ENCODE assay signal across 8 mouse cellular contexts in genomic region chr4:133015710-133016651, GRCm38 (mm10). TPM values are rescaled to one million over a fixed set of nuclear protein-coding genes. Genes with fewer than 3 reads are reported as not detected.
DNase-seq lines count a peak whose midpoint lies in the region; ATAC-seq and TF ChIP-seq lines count a peak whose summit lies in the region.

No protein-coding gene starts in this region.

- no peaks in the 10 kb centered on the region; the same call in 1 of the 2 replicates for H3K36me3 ChIP-seq in hindbrain, postnatal 0 days (ENCODE audit: insufficient read depth, low read length)
- no peaks in the 10 kb centered on the region for H3K36me3 ChIP-seq in neural tube, embryonic 14.5 days (ENCODE audit: control insufficient read depth, insufficient read depth, low read length)

- H3K4me1 ChIP-seq in hindbrain, postnatal 0 days (ENCODE audit: insufficient read depth, low read length), result peaks cover 47% of the 10 kb centered on the region
- H3K4me1 ChIP-seq in neural tube, embryonic 14.5 days (ENCODE audit: control insufficient read depth, insufficient read depth, low read length), result peaks cover 49% of the 10 kb centered on the region

- H3K4me2 ChIP-seq in hindbrain, postnatal 0 days (ENCODE audit: low read depth, low read length), result peak overlapping the region; percentile 98
- H3K4me2 ChIP-seq in neural tube, embryonic 14.5 days (ENCODE audit: low read depth, low read length), result peak overlapping the region; percentile 92

- H3K9me3 ChIP-seq in hindbrain, postnatal 0 days (ENCODE audit: low read length), result no peaks in the 10 kb centered on the region
- no peaks in the 10 kb centered on the region for H3K9me3 ChIP-seq in neural tube, embryonic 14.5 days (ENCODE audit: control insufficient read depth, low read length)

- peak; percentile 42 for TF ChIP-seq CTCF in hindbrain, postnatal 0 days (IDR thresholded peaks at IDR 0.05; ENCODE audit: low read depth)

- 21% methylated on average over 9 of the region's 9 CpGs for WGBS in hindbrain, postnatal 0 days
- 39% methylated on average over 9 of the region's 9 CpGs for WGBS in neural tube, embryonic 14.5 days

- H3K27me3 ChIP-seq in hindbrain, postnatal 0 days (ENCODE audit: insufficient read depth, low read length), result no peaks in the 10 kb centered on the region
- H3K27me3 ChIP-seq in neural tube, embryonic 14.5 days (ENCODE audit: control insufficient read depth, insufficient read depth, low read length), result no peaks in the 10 kb centered on the region

- H3K9ac ChIP-seq in hindbrain, postnatal 0 days (replicated peaks; ENCODE audit: low read length), result no peak overlapping the region; the same call in 1 of the 2 replicates
- H3K9ac ChIP-seq in neural tube, embryonic 14.5 days (replicated peaks; ENCODE audit: low read depth, low read length), result 0 out of 2 replicates have a peak overlapping the region, but pooled peaks have one; percentile 12

- peak; percentile 21 for DNase-seq in embryo, embryonic 11 days
- no peak for DNase-seq in embryo, embryonic 9.5 days (ENCODE audit: extremely low spot score)
- peak; percentile 39 for DNase-seq in thymus, postnatal 4 days
- no peak for DNase-seq in thymus, postnatal 0 days (ENCODE audit: low spot score)
- peak; percentile 57 for DNase-seq in hindbrain, postnatal 0 days (ENCODE audit: low spot score)
- DNase-seq in yolk sac, embryonic 10.5 days (ENCODE audit: low spot score), result no peak
- DNase-seq in spleen, postnatal 36 days (ENCODE audit: low spot score in 2 of 2), result no peak

- 0 out of 2 replicates have a peak overlapping the region, but pooled peaks have one; percentile 20 for H3K27ac ChIP-seq in hindbrain, postnatal 0 days
- H3K27ac ChIP-seq in neural tube, embryonic 14.5 days (ENCODE audit: low read depth, low read length), result no peak overlapping the region

- H3K4me3 ChIP-seq in hindbrain, postnatal 0 days (ENCODE audit: low read length), result 0 out of 2 replicates have a peak overlapping the region, but pooled peaks have one; percentile 93
- H3K4me3 ChIP-seq in neural tube, embryonic 14.5 days (ENCODE audit: low read depth, low read length), result no peak overlapping the region

- ATAC-seq in hindbrain, postnatal 0 days, result no peak
- 0 out of 2 replicates have a peak, but pooled peaks have one; percentile 7 for ATAC-seq in neural tube, embryonic 14.5 days (ENCODE audit: low read depth)

RNA-seq across cellular contexts. Expression of gene Ahdc1, which starts 4.9 kb away (rescaled TPM):
- 5.3 and 8.0 TPM in 2 replicates for polyA plus RNA-seq in thymus, postnatal 0 days (2015; fragmentation: Nextera tagmentation; extraction: Ambion mirVana)
- total RNA-seq in hindbrain, postnatal 0 days (2014; rRNA removed), result 88.2 and 106 TPM in 2 replicates
- 9.7 and 10.8 TPM in 2 replicates for polyA plus RNA-seq in hindbrain, postnatal 0 days (2015; fragmentation: Nextera tagmentation; extraction: Ambion mirVana)
- 12.2 and 13.1 TPM in 2 replicates for polyA plus RNA-seq in neural tube, embryonic 14.5 days (2014; fragmentation: Nextera tagmentation; extraction: Ambion mirVana)

RNA-seq across cellular contexts. Expression of gene Fgr, which starts 42.1 kb away (rescaled TPM):
- 6.0 and 7.8 TPM in 2 replicates for polyA plus RNA-seq in thymus, postnatal 0 days (2015; fragmentation: Nextera tagmentation; extraction: Ambion mirVana)
- 0.07 and 0.73 TPM in 2 replicates for total RNA-seq in hindbrain, postnatal 0 days (2014; rRNA removed)
- 0.19 and 0.39 TPM in 2 replicates for polyA plus RNA-seq in hindbrain, postnatal 0 days (2015; fragmentation: Nextera tagmentation; extraction: Ambion mirVana)
- polyA plus RNA-seq in neural tube, embryonic 14.5 days (2014; fragmentation: Nextera tagmentation; extraction: Ambion mirVana), result not detected in 2 replicates

Comparison
In these comparisons a context has a peak if more than half of its experiments do, and no peak if none do; other contexts are left out.
1. DNase-seq: peak in embryo, embryonic 11 days (single experiment), thymus, postnatal 4 days (single experiment) and hindbrain, postnatal 0 days (single experiment); none in embryo, embryonic 9.5 days (single experiment), thymus, postnatal 0 days (single experiment), yolk sac, embryonic 10.5 days (single experiment) and spleen, postnatal 36 days (0 of 2).